Mouse (Mus musculus) stomach, embryonic 15.5 days (tissue): ENCODE data around the gene Cebpb. TPM values are rescaled to one million over a fixed set of nuclear protein-coding genes. Genes with fewer than 3 reads are reported as not detected.
A peak's percentile ranks its signal among the peaks of the same experiment; 100 is the strongest.
"Not testable (repeated sequence)": the region's sequence is repeated elsewhere in the genome, so short reads cannot be mapped to it uniquely, and the experiment has no call there.

ENCODE experiments used
- ATAC-seq: fragments of 200-750 bp; cut with Nextera tagmentation; 2 replicates; pipeline ENCODE4 v1.8.0; 2017; ENCODE audit warnings: low read depth, moderate number of reproducible peaks, moderate TSS enrichment; ENCODE audit not compliant: insufficient read depth, low FRiP score
- H3K27ac ChIP-seq: fragments of 300-500 bp; sonication (generic); 2 replicates; pipeline ENCODE4 v1.5.1; 2015; ENCODE audit warnings: mild to moderate bottlenecking, inconsistent platforms
- H3K27me3 ChIP-seq: fragments of 300-500 bp; sonication (generic); replicated peaks from 2 replicates; pipeline ENCODE4 v1.6.1; 2015; ENCODE audit warnings: inconsistent platforms
- H3K36me3 ChIP-seq: fragments of 300-500 bp; sonication (generic); 2 replicates; pipeline ENCODE4 v1.6.1; 2015; ENCODE audit warnings: inconsistent platforms
- H3K4me1 ChIP-seq: fragments of 300-500 bp; sonication (generic); 2 replicates; pipeline ENCODE4 v1.6.1; 2015; ENCODE audit warnings: inconsistent platforms
- H3K4me2 ChIP-seq: fragments of 300-500 bp; sonication (generic); 2 replicates; pipeline ENCODE4 v1.6.1; 2015; ENCODE audit warnings: mild to moderate bottlenecking, inconsistent platforms
- H3K4me3 ChIP-seq: fragments of 300-500 bp; sonication (generic); replicated peaks from 2 replicates; pipeline ENCODE4 v1.5.1; 2015; ENCODE audit warnings: inconsistent platforms
- H3K9ac ChIP-seq: fragments of 300-500 bp; sonication (generic); 2 replicates; pipeline ENCODE4 v1.6.1; 2015; ENCODE audit warnings: inconsistent platforms
- H3K9me3 ChIP-seq: fragments of 300-500 bp; sonication (generic); 2 replicates; pipeline ENCODE4 v1.6.1; 2016; ENCODE audit warnings: inconsistent platforms
- WGBS: fragments of 180-500 bp; shearing (Covaris S2); methylation state at CpG from one replicate; pipeline ENCODE4 v1.1.7; 2015; 5-methylcytosine and 5-hydroxymethylcytosine counted together
- polyA plus RNA-seq: library from polyadenylated mRNA; unstranded; fragments of >200 nt; fragmentation: Nextera tagmentation; extraction: Ambion mirVana; gene quantifications from 2 replicates; pipeline ENCODE4 v1.2.1, GENCODE M21; 2015

Gene Cebpb
- polyA plus RNA-seq = 18.4 and 25.4 TPM in 2 replicates

GRCm38 (mm10) chr2:167688498-167689451, at the start of gene Cebpb:
Gene Cebpb, plus strand, starts transcription at chr2:167688915.
- Histone ChIP-seq H3K9ac (peak within 1 kb of the TSS; percentile 50), H3K9me3 (no peaks in the 10 kb centered on the region), H3K27me3 (0 out of 2 replicates have a peak, but pooled peaks cover 2% of the 10 kb centered on the region), H3K4me1 (peaks cover 24% of the 10 kb centered on the region), H3K4me3 (peak within 1 kb of the TSS; percentile 68), H3K4me2 (peak within 1 kb of the TSS; percentile 89), H3K36me3 (no peaks in the 10 kb centered on the region), H3K27ac (peak within 1 kb of the TSS; percentile 85)
- ATAC-seq = peak; percentile 69
- under 1% methylated on average over 120 of the region's 147 CpGs for WGBS

GRCm38 (mm10) chr2:167640279-167640678, 48.4 kb upstream of the Cebpb start:
- Histone ChIP-seq H3K27ac (no peak overlapping the region), H3K36me3 (peaks cover 11% of the 10 kb centered on the region), H3K9me3 (no peaks in the 10 kb centered on the region), H3K4me2 (no peak overlapping the region), H3K4me3 (no peak overlapping the region), H3K27me3 (no peaks in the 10 kb centered on the region), H3K4me1 (no peaks in the 10 kb centered on the region), H3K9ac (no peak overlapping the region)
- ATAC-seq = no peak
- WGBS = 79% methylated on average over 3 of the region's 3 CpGs

GRCm38 (mm10) chr2:167641337-167641736, 47.4 kb upstream of the Cebpb start:
- WGBS = 49% methylated on average over 8 of the region's 8 CpGs
- Histone ChIP-seq H3K36me3 (peaks cover 20% of the 10 kb centered on the region), H3K9me3 (no peaks in the 10 kb centered on the region), H3K4me1 (no peaks in the 10 kb centered on the region), H3K27ac (no peak overlapping the region), H3K9ac (no peak overlapping the region), H3K4me3 (no peak overlapping the region), H3K27me3 (no peaks in the 10 kb centered on the region), H3K4me2 (no peak overlapping the region)
- no peak; the same call in 1 of the 2 replicates for ATAC-seq

- Histone ChIP-seq H3K36me3 (peaks cover 20% of the 10 kb centered on the region), H3K9me3 (no peaks in the 10 kb centered on the region), H3K9ac (no peak overlapping the region), H3K4me3 (no peak overlapping the region), H3K4me2 (no peak overlapping the region), H3K27me3 (no peaks in the 10 kb centered on the region), H3K4me1 (no peaks in the 10 kb centered on the region), H3K27ac (no peak overlapping the region)
- ATAC-seq = no peak
- WGBS = 83% methylated on average over 6 of the region's 6 CpGs
Observed at GRCm38 (mm10) chr2:167642164-167642563, 46.6 kb upstream of the Cebpb start.

- H3K27ac ChIP-seq, H3K9ac ChIP-seq, ATAC-seq, H3K27me3 ChIP-seq, H3K4me3 ChIP-seq, H3K9me3 ChIP-seq, H3K4me2 ChIP-seq, H3K4me1 ChIP-seq: not testable (repeated sequence)
- 85% methylated on average over 13 of the region's 13 CpGs for WGBS
- H3K36me3 ChIP-seq = peaks cover 20% of the 10 kb centered on the region
Observed at GRCm38 (mm10) chr2:167643356-167644052, 45.2 kb upstream of the Cebpb start.

- no peak overlapping the region for H3K4me3 ChIP-seq
- peaks cover 28% of the 10 kb centered on the region for H3K36me3 ChIP-seq
- H3K9ac ChIP-seq = no peak overlapping the region
Observed at GRCm38 (mm10) chr2:167646411-167646810, 42.3 kb upstream of the Cebpb start.

GRCm38 (mm10) chr2:167649290-167650032, 39.3 kb upstream of the Cebpb start:
- Histone ChIP-seq H3K9me3 (no peaks in the 10 kb centered on the region), H3K36me3 (peaks cover 31% of the 10 kb centered on the region), H3K4me3 (no peak overlapping the region), H3K9ac (no peak overlapping the region), H3K27me3 (no peaks in the 10 kb centered on the region), H3K27ac (no peak overlapping the region), H3K4me2 (no peak overlapping the region), H3K4me1 (0 out of 2 replicates have a peak, but pooled peaks cover 5% of the 10 kb centered on the region)
- no peak for ATAC-seq
- 82% methylated on average over 12 of the region's 12 CpGs for WGBS

More at GRCm38 (mm10) chr2:167646411-167646810, 42.3 kb upstream of the Cebpb start:
- WGBS = 62% methylated on average over 4 of the region's 4 CpGs
- H3K9me3 ChIP-seq = no peaks in the 10 kb centered on the region
- ATAC-seq = 0 out of 2 replicates have a peak, but pooled peaks have one; percentile 32
- H3K4me1 ChIP-seq = no peaks in the 10 kb centered on the region
- no peaks in the 10 kb centered on the region for H3K27me3 ChIP-seq
- no peak overlapping the region for H3K27ac ChIP-seq
- H3K4me2 ChIP-seq = no peak overlapping the region

- peaks cover 19% of the 10 kb centered on the region; the same call in 1 of the 2 replicates for H3K36me3 ChIP-seq
- no peaks in the 10 kb centered on the region for H3K27me3 ChIP-seq
- H3K4me3 ChIP-seq = no peak overlapping the region
- 0 out of 2 replicates have a peak, but pooled peaks cover 5% of the 10 kb centered on the region for H3K4me1 ChIP-seq
- H3K9ac ChIP-seq = no peak overlapping the region
- WGBS = 92% methylated on average over 9 of the region's 9 CpGs
- no peaks in the 10 kb centered on the region for H3K9me3 ChIP-seq
- no peak for ATAC-seq
- H3K4me2 ChIP-seq = no peak overlapping the region
- no peak overlapping the region for H3K27ac ChIP-seq
Observed at GRCm38 (mm10) chr2:167651622-167652021, 37.1 kb upstream of the Cebpb start.

- H3K9me3 ChIP-seq = no peaks in the 10 kb centered on the region
- no peak for ATAC-seq
- peaks cover 5% of the 10 kb centered on the region; the same call in 1 of the 2 replicates for H3K4me1 ChIP-seq
- no peak overlapping the region for H3K9ac ChIP-seq
- 61% methylated on average over 7 of the region's 7 CpGs for WGBS
- H3K27ac ChIP-seq = no peak overlapping the region
- peaks cover 22% of the 10 kb centered on the region; the same call in 1 of the 2 replicates for H3K36me3 ChIP-seq
- H3K4me3 ChIP-seq = no peak overlapping the region
- no peak overlapping the region for H3K4me2 ChIP-seq
- H3K27me3 ChIP-seq = no peaks in the 10 kb centered on the region
Observed at GRCm38 (mm10) chr2:167652694-167653093, 36.0 kb upstream of the Cebpb start.

- Histone ChIP-seq H3K4me1 (peaks cover 24% of the 10 kb centered on the region), H3K9ac (no peak overlapping the region), H3K27ac (no peak overlapping the region), H3K4me3 (no peak overlapping the region), H3K36me3 (peaks cover 22% of the 10 kb centered on the region; the same call in 1 of the 2 replicates), H3K27me3 (no peaks in the 10 kb centered on the region), H3K9me3 (no peaks in the 10 kb centered on the region), H3K4me2 (no peak overlapping the region)
- ATAC-seq = no peak
- WGBS = 79% methylated on average over 10 of the region's 10 CpGs
Observed at GRCm38 (mm10) chr2:167654911-167655600, 33.7 kb upstream of the Cebpb start.
